Mouse (Mus musculus): ENCODE results near the gene Gtf3c2.

Gene Gtf3c2

DNA sequence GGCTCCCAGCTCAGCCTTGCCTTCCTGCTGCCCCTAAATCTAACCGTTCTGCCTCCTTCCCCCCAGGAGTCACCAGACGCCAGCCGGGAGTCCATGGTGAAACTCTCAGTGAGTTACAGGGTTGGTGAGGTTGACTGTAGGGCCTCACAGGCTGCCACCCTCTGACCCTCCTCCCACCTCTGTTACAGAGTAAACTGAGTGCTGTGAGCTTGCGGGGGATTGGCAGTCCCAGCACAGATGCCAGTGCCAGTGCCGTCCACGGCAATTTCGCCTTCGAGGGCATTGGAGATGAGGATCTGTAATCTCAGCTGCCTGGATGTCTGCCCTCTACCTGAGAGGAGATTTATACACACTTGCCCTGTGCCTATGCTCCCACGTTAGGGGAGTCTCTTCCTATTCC lies 18.2 kb upstream of the Gtf3c2 start:
- no peak for DNase-seq (ENCODE audit: low spot score)

DNA sequence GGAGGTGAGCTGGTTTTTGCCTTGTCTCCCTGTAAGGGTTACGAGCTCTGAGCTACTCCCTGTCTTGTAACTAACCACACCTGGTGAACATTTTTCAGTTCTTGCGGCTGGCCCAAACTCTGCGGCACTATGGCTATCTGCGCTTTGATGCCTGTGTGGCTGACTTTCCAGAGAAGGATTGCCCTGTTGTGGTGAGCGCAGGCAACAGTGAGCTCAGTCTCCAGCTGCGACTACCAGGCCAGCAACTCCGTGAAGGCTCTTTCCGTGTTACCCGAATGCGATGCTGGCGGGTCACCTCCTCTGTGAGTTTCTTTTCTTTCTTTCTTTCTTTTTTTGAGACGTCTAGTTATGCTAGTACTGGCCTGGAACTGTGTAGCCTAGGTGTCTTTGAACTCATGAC lies 17.1 kb upstream of the Gtf3c2 start:
- no peak for DNase-seq (ENCODE audit: low spot score)

DNA sequence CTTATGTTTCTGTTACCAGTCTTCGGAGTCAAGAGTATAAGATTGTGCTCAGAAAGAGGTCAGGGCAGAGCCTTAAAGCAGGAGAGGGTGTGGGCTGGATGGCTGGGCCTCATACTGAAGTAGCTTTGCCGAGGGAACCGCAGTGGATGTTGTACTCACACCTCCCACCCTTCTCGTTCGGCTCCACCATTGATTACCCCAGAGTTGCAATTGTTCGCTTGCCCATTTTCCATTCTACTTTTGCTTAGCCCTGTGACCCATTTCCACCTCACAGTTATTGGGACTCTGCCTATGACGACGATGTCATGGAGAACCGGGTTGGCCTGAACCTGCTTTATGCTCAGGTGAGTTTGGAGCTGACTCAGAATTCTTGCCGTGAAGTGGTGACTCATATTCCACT lies 16.3 kb upstream of the Gtf3c2 start:
- no peak for DNase-seq (ENCODE audit: low spot score)

DNA sequence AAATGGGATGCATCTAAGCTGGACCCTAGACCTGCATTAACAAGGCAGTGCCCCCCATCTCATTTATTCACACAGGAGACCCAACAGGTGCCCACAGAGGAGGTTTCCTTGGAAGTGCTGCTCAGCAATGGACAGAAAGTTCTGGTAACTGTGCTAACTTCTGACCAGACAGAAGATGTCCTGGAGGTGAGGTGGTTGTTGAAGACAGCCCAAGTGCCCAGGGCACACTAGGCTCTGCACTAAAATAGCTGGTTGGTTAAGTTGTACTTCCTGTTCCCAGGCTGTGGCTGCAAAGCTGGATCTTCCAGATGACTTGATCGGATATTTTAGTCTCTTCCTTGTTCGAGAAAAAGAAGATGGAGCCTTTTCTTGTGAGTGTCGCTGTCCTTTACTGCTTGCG lies 15.7 kb upstream of the Gtf3c2 start:
- no peak for DNase-seq (ENCODE audit: low spot score)

DNA sequence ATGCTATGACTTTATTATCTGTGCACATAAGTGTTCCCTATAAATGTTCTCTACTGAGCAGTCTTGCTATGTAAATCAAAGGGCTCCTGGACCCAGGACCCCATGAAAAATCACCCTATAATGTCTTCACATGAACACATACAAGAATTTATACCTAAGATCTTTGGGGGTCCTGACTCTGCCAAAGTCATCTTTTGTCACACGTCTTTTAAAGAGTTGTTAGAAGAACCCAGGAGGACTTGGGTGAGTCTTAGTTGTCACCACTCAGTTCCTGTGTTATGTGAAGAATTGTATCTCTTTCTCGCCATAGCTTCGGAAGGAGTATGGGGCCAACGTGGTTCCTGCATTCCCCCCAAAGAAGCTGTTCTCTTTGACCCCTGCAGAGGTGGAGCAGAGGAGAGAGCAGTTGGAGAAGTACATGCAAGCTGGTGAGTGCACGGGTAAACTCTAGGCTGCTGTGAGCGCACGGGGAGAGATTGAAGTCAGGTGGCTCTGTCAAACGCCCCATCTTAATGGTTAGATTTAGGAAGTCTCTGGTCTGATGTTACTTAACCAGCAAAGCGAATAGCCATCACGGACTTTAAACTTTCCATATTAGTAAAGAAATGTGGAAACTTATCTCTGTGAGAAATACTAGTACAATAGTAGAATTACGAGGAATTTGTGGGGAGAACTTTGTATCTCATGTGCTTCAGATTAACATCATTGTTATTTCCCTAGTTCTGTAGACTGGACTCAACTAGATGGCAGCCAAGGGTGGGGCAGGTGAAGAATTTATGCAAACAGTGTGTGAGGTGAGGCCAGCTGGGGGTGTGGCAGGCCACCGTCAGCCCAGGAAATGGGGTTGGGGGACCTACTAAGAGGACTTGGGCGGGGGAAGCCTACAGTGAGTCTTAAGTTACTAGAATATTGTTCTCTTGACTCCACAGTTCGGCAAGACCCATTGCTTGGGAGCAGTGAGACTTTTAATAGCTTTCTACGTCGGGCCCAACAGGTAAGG lies 14.8 kb upstream of the Gtf3c2 start:
- no peak for DNase-seq (ENCODE audit: low spot score)

DNA sequence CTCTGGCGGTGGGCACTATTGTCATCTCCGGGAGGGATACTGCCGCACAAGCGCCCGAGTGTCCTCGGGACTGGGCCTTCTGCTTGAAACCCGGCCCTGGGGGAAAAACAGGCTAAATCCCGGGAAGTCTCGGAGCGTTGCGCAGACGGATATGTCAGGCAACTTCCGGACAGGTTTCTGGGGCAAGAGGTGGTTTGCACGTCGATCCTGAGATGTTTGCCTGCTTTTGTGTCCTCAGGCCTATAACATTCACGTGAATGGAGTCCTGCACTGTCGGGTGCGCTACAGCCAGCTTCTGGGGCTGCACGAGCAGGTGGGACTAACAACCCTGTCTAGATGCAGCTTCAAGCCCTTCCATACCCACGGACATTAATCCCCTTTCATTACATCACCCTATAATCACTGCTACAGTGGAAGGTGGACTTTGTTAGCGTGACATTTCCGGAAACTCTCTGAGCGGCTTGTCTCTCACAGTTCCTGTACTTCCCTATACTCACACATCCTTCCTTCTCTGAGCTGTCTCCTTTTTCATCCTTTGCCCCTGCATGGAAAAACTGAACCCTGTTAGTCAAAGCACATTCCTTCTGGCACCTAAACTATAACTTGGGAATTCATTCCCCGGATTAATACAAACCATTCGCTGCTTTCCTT lies 13.8 kb upstream of the Gtf3c2 start:
- no peak for DNase-seq (ENCODE audit: low spot score)

DNA sequence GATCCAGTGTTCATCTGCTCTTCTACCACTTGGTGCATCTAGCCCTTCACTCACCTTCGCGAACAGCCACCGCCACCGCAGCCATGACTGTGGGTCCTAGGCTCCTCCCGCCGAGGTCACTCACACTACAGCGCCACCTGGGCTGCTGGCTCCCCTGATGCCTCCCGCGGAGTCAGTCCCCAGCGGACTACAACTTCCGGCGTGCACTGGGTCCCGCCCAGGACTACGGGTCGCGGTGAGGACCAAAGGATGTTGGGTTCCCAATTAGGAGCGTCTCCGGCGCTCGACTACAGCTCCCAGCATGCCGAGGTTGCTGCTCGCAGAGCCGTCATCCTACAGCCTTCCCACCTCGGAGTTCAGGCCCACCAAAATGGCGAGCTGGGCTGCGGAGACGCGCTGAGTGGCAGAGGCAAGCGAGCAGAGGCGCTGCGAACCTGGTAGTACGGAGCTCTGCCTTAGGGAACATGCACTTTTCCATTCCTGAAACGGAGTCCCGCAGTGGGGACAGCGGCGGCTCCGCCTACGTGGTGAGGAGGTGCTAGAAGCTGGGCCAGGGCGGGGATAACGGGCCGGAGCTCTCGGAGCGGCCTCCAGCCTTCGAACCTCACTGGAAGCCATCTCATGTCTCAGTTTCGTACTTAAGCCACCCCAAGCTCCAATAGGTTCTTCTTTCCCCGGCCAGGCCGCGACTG lies 13.1 kb upstream of the Gtf3c2 start, which contains the start of the genes Snx17 and Eif2b4:
Gene Snx17, plus strand, starts transcription at position 289 of the 692 bp plus-strand sequence.
Gene Eif2b4, minus strand, starts transcription at position 492 of the 692 bp plus-strand sequence.
- peak; percentile 99 for DNase-seq (ENCODE audit: low spot score)

DNA sequence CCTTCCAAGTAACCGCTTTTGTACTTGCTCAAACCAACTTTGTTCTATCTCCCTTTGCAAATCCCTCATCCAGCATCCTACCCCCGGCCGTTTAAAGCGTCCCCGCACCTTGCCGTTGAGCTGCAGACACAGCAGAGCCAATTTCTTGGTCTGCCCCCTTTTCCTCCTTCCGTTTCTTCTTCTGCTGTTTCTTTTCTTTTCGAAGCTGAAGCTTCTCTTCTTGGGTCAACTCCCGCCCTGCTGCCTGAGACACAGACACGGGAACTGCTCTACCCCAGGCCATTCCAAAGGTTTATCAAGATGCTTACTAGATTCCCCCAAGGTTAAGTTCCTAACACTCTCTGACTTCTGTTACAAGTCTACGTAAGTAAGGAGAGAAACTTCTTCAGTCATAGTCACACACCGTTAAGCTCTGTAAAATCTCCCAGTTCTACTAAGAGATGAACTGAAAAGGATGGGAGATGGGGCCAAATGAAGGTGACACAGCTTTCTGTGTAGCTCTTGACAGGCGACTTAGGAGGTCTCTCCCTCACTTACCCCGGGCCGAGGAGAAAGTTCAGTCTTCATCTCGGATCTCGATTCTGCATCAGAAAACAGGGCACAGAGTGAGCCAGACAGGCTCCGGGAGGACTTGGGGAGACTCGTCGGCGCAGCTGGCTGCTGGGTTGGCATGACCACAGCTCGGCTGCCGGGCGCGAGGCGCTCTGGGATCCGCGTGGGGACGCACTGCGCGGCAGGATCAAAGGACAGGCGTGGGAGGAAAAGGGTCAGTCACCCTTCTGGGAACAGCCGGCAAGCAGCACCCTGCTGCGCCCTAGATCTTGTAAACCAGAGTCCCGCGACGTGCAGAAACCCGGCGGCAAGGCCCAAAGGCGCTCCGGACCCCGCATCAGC lies 12.3 kb upstream of the Gtf3c2 start:
- no peak for DNase-seq (ENCODE audit: low spot score)

DNA sequence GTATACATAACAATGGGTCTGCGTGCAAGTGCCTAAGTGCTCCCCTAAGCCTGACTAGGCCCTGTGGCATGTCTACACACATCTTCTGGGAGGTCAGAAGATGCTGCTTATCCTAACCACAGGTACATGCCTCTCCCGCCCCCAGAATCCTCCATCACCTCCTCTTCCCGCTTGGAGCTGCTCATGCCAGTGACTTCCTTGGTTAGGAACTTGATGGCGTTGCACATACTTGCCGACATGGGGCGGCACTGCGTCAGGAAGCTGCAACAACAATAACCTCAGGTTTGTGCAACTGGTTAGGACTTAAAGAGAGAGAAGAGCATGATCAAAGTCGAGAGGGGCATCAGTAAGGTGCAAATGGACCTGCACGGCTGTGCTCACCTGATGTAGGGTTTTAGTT lies 10.3 kb upstream of the Gtf3c2 start:
- DNase-seq (ENCODE audit: low spot score) = no peak

DNA sequence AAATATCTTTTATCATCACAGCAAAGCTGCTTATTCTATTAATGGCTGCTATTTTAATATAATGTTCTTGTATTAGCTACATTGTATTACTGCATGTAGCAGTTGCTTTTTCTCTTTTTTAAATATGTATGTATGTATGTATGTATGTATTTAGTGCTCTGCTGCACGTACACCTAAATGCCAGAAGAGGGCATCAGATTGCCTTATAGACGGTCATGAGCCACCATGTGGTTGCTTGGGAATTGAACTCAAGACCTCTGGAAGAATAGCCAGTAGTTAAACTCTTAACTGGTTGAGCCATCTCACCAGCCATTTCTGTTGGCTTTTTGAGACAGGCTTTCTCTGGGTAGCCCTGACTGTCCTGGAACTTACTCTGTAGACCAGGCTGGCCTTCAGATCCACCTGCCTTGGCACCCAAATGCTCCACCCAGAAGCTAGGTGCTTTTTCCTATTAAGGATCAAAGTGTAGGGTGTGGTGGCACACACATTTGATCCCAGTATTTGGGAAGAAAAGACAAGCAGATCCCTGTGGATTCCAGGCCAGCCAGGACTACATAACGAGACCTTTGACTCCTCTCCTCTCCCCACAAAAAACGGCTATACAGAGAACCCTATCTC lies 8.4 kb upstream of the Gtf3c2 start:
- no peak for DNase-seq (ENCODE audit: low spot score)

DNA sequence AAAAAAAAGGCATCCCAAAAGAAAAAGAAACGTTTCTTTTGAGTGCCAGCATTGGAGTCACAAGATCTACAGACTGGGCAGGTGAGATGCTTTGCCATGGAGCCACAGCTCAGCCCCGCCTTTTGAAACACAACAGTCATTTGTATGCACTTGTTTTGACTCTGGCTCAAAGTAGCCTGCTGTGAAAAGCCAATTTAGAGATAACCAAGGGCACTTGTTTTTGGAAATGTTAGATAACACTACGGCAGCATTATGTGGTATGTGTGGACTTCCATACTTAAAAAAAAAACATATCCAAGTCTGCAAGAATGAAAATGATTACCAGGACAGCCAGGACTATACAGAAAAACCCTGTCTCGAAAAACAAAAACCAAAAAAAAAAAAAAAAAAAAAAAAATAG lies 3.7 kb upstream of the Gtf3c2 start:
- DNase-seq (ENCODE audit: low spot score) = no peak

DNA sequence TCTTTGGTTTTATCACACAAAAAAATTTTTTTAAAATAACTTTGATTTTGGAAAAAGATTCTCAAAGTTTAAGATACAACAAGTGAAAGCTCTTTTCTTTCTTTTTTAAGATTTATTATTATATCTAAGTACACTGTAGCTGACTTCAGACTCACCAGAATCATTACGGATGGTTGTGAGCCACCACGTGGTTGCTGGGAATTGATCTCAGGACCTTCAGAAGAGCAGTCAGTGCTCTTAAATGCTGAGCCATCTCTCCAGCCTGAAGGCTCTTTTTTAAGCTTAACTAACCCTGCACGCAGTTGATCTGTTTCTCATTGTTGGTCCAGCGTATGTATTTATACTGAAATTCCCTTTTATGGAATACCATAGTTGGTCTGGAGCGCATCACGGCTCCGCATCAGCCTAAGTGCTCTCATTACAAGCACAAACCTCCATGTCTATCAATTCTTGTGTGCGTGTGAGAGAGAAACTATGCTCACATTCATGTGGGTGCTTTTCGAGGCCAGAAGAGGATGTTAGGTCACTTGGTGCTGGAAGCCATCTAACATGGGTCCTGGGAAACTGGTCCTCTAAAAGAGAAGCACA lies 1.3 kb upstream of the Gtf3c2 start:
- no peak for DNase-seq (ENCODE audit: low spot score)

DNA sequence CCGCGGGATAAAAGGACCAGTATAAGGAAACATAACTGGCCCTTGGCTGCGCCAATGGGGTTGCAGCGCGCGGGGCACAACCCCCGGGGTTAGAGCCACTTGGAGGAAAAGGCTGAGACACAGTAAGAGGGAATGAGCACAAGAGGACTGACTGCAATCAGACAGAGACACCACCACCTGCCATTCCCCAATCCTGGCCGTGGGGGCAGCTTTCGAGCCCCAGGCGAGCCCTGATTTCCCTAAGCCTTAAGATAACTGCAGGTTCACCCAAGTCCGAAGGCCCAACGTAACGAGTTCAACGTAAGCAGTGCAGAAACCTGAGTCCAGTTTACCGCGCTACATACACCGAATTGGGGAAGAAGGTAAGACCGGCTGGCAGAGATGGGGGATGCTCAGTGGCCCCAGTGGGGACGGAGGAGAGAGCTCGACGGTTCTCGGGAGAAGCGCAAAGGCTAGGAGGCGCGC lies 611 bp downstream of the Gtf3c2 start:
- no peak for DNase-seq (ENCODE audit: low spot score)

DNA sequence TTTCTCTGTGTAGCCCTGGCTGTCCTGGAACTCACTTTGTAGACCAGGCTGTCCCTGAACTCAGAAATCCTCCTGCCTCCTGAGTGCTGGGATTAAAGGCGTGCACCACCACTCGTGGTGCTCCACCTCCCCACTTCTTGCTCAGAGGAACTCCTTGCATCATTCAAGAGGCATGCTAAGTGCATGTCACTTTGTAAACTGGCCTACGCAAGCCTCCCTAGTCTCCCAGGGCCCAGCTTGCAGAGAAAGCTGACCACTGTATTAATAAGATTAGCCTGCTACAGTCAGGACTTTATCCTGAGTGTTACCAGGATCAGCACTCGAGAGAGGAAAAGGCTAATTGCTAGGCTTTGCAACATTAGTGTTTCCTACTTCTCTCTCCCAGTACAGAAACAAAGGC lies 11.3 kb downstream of the Gtf3c2 start:
- DNase-seq (ENCODE audit: low spot score) = no peak

DNA sequence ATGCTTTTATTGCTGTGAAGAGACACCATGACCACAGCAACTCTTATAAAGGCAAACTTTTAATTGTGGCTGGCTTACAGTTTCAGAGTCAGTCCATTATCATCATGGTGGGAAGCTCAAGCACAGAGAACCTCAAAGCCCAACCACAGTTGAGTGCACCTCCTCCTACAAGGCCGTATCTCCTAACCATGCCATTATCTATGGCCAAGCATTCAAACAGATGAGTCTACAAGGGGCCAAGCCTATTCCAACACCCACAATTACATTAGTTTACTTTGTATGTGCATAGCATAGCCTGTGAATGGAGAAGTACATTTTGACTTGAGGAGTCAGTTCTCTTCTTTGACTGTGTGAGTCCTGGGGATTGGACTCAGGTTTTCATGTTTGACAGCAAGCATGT lies 15.1 kb downstream of the Gtf3c2 start:
- no peak for DNase-seq (ENCODE audit: low spot score)

DNA sequence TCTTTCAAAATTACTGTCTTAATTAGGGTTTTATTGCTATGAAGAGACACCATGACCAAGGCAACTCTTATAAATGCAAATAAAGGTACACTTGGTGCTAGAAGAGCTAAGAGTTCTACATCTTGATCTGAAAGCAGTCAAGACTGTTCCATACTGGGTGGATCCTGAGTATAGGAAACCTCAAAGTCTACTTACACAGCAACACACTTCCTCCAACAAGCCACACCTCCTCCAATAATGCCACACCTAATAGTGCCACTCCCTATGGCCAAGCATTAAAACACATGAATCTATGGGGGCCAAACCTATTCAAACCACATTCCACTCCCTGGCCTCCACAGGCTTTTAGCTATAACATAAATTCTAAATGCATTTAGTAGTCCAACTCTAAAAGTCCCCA lies 17.5 kb downstream of the Gtf3c2 start:
- DNase-seq (ENCODE audit: low spot score) = no peak

DNA sequence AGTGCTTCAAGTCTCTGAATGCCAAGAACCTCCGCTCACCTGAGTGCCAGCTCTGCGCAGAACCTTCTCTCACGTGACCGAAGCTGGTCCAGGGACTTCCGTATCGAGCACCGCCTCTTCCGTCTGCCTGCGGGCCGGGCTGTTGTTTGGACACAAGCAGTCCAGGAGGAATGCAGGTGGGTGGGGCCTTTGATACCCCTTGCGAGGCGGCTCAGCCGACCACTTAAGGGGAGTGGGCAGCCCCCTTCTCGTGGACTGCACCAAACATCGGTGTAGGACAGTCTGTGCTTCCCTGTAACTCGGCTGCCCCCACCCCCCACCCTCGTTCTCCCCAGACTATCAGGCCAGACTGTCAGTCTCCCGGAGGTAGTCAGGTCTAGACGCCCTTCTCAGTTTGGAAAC lies 25.8 kb downstream of the Gtf3c2 start, which contains the start of gene Mpv17:
Gene Mpv17, minus strand, starts transcription at position 100 of the 402 bp plus-strand sequence.
- DNase-seq (ENCODE audit: low spot score) = peak; percentile 84

DNA sequence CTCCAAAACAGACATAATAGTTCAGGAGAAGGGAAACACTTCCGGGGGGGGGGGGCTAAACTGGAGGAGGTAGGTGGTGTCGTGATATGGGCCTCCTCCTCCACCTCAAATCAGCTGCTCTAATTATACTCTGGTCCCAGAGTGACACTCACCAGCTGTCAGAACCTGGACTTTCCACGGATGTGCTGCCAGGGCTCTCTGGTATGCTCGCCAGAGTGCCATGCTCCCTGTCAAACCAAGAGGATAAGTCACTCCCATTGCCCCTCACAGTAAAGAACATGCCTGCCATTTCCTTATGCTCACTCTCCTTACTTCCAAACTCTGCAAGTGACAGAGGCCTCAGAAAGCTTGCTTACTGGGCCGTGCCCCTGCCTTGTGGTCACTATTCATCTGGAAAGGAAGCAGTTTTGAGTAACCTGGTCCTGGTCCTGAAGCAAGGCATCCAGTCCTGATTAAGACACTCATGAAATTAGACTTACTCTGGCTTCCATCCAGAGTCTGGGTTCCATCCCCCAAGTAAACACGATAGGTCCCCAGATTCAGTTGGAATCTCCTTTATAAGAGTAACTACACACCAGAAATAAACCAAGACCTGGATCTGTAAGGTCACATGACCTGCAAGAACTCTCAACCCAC lies 26.3 kb downstream of the Gtf3c2 start:
- DNase-seq (ENCODE audit: low spot score) = no peak

DNA sequence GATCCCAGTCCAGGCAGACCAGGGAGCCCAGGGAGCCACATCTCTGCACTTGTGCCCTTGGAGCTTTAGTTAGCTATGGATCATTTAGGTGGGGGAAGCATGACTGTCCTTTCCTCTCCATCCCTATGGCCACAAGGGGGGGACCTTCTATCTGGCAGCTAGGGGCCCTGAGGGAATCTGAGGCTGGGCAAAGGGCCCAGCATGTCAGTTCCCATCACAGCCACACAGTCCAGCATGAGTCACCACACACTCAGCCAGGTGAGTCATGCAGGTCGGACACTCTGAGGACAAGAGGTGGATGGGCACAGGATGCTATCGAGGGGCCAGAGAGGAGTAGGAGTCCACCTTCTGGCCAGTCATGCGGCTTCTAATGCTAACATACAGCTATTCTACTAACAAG lies 28.2 kb downstream of the Gtf3c2 start:
- no peak for DNase-seq (ENCODE audit: low spot score)

DNA sequence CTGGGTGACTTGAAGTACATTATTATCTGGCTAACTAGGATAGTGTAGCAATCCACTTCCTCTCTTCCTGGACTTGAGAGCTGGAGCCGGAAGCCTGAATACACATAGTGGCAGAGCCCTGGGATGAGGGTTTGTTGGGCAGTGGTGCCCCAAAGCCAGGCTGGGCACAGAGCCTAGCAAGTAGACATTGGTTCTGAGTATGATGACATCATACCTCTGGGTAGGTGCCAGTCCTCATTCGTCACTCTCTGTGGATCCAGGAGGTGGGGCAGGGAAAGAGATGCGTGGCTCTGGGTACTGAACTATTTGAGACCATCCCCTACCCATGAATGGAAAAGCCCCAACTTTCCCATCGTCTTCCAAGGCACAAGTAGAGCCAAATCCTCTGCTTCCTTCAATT lies 30.2 kb downstream of the Gtf3c2 start:
- DNase-seq (ENCODE audit: low spot score) = no peak

Measured in layer of hippocampus, adult 11-12 months (tissue).